Mouse (Mus musculus) lung, embryonic 16.5 days (tissue): ENCODE results near the gene Ano6. TPM values are rescaled to one million over a fixed set of nuclear protein-coding genes. Genes with fewer than 3 reads are reported as not detected.

Source experiments
- ATAC-seq: fragments of 200-750 bp; cut with Nextera tagmentation; 2 replicates; pipeline ENCODE4 v1.8.0; 2017; ENCODE audit warnings: low read depth, mild to moderate bottlenecking, moderate library complexity
- H3K27ac ChIP-seq: fragments of 300-500 bp; sonication (generic); 2 replicates; pipeline ENCODE4 v1.5.1; 2014; ENCODE audit warnings: mild to moderate bottlenecking, control low read depth, low read length
- H3K27me3 ChIP-seq: fragments of 300-500 bp; sonication (generic); 2 replicates; pipeline ENCODE4 v1.6.1; 2014; ENCODE audit warnings: low read depth, low read length, mixed read lengths; ENCODE audit not compliant: control insufficient read depth, insufficient read depth
- H3K36me3 ChIP-seq: fragments of 300-500 bp; sonication (generic); 2 replicates; pipeline ENCODE4 v1.6.1; 2014; ENCODE audit warnings: low read length; ENCODE audit not compliant: control insufficient read depth, insufficient read depth
- H3K4me1 ChIP-seq: fragments of 300-500 bp; sonication (generic); replicated peaks from 2 replicates; pipeline ENCODE4 v1.6.1; 2014; ENCODE audit warnings: low read length, mixed read lengths; ENCODE audit not compliant: control insufficient read depth, insufficient read depth
- H3K4me2 ChIP-seq: fragments of 300-500 bp; sonication (generic); 2 replicates; pipeline ENCODE4 v1.6.1; 2014; ENCODE audit warnings: low read depth, low read length, control low read depth
- H3K4me3 ChIP-seq: fragments of 300-500 bp; sonication (generic); 2 replicates; pipeline ENCODE4 v1.5.1; 2014; ENCODE audit warnings: mild to moderate bottlenecking, low read length, control low read depth
- H3K9ac ChIP-seq: fragments of 300-500 bp; sonication (generic); 2 replicates; pipeline ENCODE4 v1.6.1; 2014; ENCODE audit warnings: low read length, control low read depth
- H3K9me3 ChIP-seq: fragments of 300-500 bp; sonication (generic); 2 replicates; pipeline ENCODE4 v1.6.1; 2016; ENCODE audit warnings: low read length; ENCODE audit not compliant: control insufficient read depth
- WGBS: fragments of 180-500 bp; shearing (Covaris S2); extraction: QIAGEN DNeasy Blood & Tissue Kit; methylation state at CpG from one replicate; pipeline ENCODE4 v1.1.7; 2014; 5-methylcytosine and 5-hydroxymethylcytosine counted together
- polyA plus RNA-seq: library from polyadenylated mRNA; unstranded; fragments of >200 nt; fragmentation: Nextera tagmentation; extraction: Ambion mirVana; gene quantifications from 2 replicates; pipeline ENCODE4 v1.2.1, GENCODE M21; 2015

The Ano6 gene
- polyA plus RNA-seq, 1 experiment from 2014 or later = 53.2 TPM

- WGBS = 31% methylated on average over 6 of the region's 6 CpGs
- no peak for ATAC-seq
- Histone ChIP-seq H3K9me3 (no peaks in the 10 kb centered on the region), H3K4me2 (no peak overlapping the region), H3K4me1 (no peaks in the 10 kb centered on the region), H3K4me3 (no peak overlapping the region), H3K36me3 (no peaks in the 10 kb centered on the region), H3K27me3 (no peaks in the 10 kb centered on the region; the same call in 1 of the 2 replicates), H3K9ac (no peak overlapping the region), H3K27ac (no peak overlapping the region)
Observed at GRCm38 (mm10) chr15:95763464-95763863, 27.2 kb upstream of the Ano6 start.

- Histone ChIP-seq H3K9me3 (no peaks in the 10 kb centered on the region), H3K27ac (no peak overlapping the region), H3K4me1 (no peaks in the 10 kb centered on the region), H3K36me3 (no peaks in the 10 kb centered on the region), H3K4me2 (no peak overlapping the region), H3K4me3 (no peak overlapping the region), H3K9ac (no peak overlapping the region), H3K27me3 (no peaks in the 10 kb centered on the region; the same call in 1 of the 2 replicates)
- 80% methylated on average over 8 of the region's 8 CpGs for WGBS
- ATAC-seq = no peak
Observed at GRCm38 (mm10) chr15:95765271-95765670, 25.4 kb upstream of the Ano6 start.

GRCm38 (mm10) chr15:95765936-95766335, 24.7 kb upstream of the Ano6 start:
- H3K4me2 ChIP-seq = no peak overlapping the region
- no peak for ATAC-seq
- no peaks in the 10 kb centered on the region for H3K36me3 ChIP-seq
- no peaks in the 10 kb centered on the region for H3K27me3 ChIP-seq
- 81% methylated on average over 6 of the region's 6 CpGs for WGBS
- H3K4me3 ChIP-seq = no peak overlapping the region
- H3K9ac ChIP-seq = no peak overlapping the region
- H3K27ac ChIP-seq = no peak overlapping the region
- no peaks in the 10 kb centered on the region for H3K4me1 ChIP-seq
- no peaks in the 10 kb centered on the region for H3K9me3 ChIP-seq

- Histone ChIP-seq H3K36me3 (no peaks in the 10 kb centered on the region), H3K4me3 (no peak overlapping the region), H3K27me3 (no peaks in the 10 kb centered on the region), H3K9me3 (no peaks in the 10 kb centered on the region), H3K27ac (no peak overlapping the region), H3K9ac (no peak overlapping the region), H3K4me2 (no peak overlapping the region), H3K4me1 (no peaks in the 10 kb centered on the region)
- WGBS = 60% methylated on average over 7 of the region's 7 CpGs
- ATAC-seq = no peak
Observed at GRCm38 (mm10) chr15:95767825-95768224, 22.8 kb upstream of the Ano6 start.

GRCm38 (mm10) chr15:95768703-95769102, 21.9 kb upstream of the Ano6 start:
- no peak overlapping the region for H3K27ac ChIP-seq
- H3K9me3 ChIP-seq = no peaks in the 10 kb centered on the region
- ATAC-seq = no peak
- no peaks in the 10 kb centered on the region for H3K36me3 ChIP-seq
- H3K4me2 ChIP-seq = no peak overlapping the region
- H3K4me1 ChIP-seq = no peaks in the 10 kb centered on the region
- 77% methylated on average over 5 of the region's 5 CpGs for WGBS
- H3K27me3 ChIP-seq = no peaks in the 10 kb centered on the region
- H3K9ac ChIP-seq = no peak overlapping the region
- no peak overlapping the region for H3K4me3 ChIP-seq

- no peaks in the 10 kb centered on the region for H3K9me3 ChIP-seq
- no peaks in the 10 kb centered on the region for H3K27me3 ChIP-seq
- WGBS = 62% methylated on average over 4 of the region's 4 CpGs
- no peak for ATAC-seq
- H3K27ac ChIP-seq = no peak overlapping the region
- H3K4me3 ChIP-seq = no peak overlapping the region
- H3K9ac ChIP-seq = no peak overlapping the region
- no peaks in the 10 kb centered on the region for H3K36me3 ChIP-seq
- H3K4me2 ChIP-seq = no peak overlapping the region
- no peaks in the 10 kb centered on the region for H3K4me1 ChIP-seq
Observed at GRCm38 (mm10) chr15:95769576-95769975, 21.1 kb upstream of the Ano6 start.

GRCm38 (mm10) chr15:95770307-95770706, 20.3 kb upstream of the Ano6 start:
- no peak for ATAC-seq
- 80% methylated on average over 2 of the region's 2 CpGs for WGBS
- Histone ChIP-seq H3K4me1 (no peaks in the 10 kb centered on the region), H3K27ac (no peak overlapping the region), H3K9me3 (no peaks in the 10 kb centered on the region), H3K36me3 (no peaks in the 10 kb centered on the region), H3K4me3 (no peak overlapping the region), H3K27me3 (no peaks in the 10 kb centered on the region), H3K9ac (no peak overlapping the region), H3K4me2 (no peak overlapping the region)

- Histone ChIP-seq H3K4me1 (no peaks in the 10 kb centered on the region), H3K4me2 (no peak overlapping the region), H3K27me3 (no peaks in the 10 kb centered on the region), H3K36me3 (no peaks in the 10 kb centered on the region), H3K4me3 (no peak overlapping the region), H3K9ac (no peak overlapping the region), H3K27ac (no peak overlapping the region), H3K9me3 (no peaks in the 10 kb centered on the region)
- WGBS = 49% methylated on average over 13 of the region's 13 CpGs
- no peak for ATAC-seq
Observed at GRCm38 (mm10) chr15:95772374-95772773, 18.3 kb upstream of the Ano6 start.

- ATAC-seq = no peak; the same call in 1 of the 2 replicates
- Histone ChIP-seq H3K4me1 (no peaks in the 10 kb centered on the region), H3K9me3 (no peaks in the 10 kb centered on the region), H3K36me3 (no peaks in the 10 kb centered on the region), H3K4me2 (no peak overlapping the region), H3K4me3 (no peak overlapping the region), H3K27me3 (no peaks in the 10 kb centered on the region), H3K9ac (no peak overlapping the region), H3K27ac (no peak overlapping the region)
- WGBS = 54% methylated on average over 14 of the region's 14 CpGs
Observed at GRCm38 (mm10) chr15:95772861-95773836, 17.5 kb upstream of the Ano6 start.
